ENCODE assay signal across 10 mouse cellular contexts in genomic region chr5:23394366-23395145, GRCm38 (mm10). TPM values are rescaled to one million over a fixed set of nuclear protein-coding genes. Genes with fewer than 3 reads are reported as not detected.
DNase-seq lines count a peak whose midpoint lies in the region; ATAC-seq and TF ChIP-seq lines count a peak whose summit lies in the region.
"Had no signal": no experiment of that assay in that cellular context is flagged by ENCODE, and none has a peak within 500 bp of the region (broad histone marks: within the 10 kb centered on the region; RNA-seq: fewer than 3 reads in every experiment).

No protein-coding gene starts in this region.

- no peak overlapping the region for H3K4me3 ChIP-seq in gastrocnemius, adult 2 months
- H3K4me3 ChIP-seq in bone marrow macrophage, adult 2 months (ENCODE audit: insufficient read depth, low read length): no peak overlapping the region
- no peak overlapping the region for H3K4me3 ChIP-seq in midbrain, embryonic 11.5 days (ENCODE audit: low read depth, low read length)
- H3K4me3 ChIP-seq: liver, embryonic 15.5 days; midbrain, embryonic 15.5 days had no signal

- peaks cover 21% of the 10 kb centered on the region for H3K4me1 ChIP-seq in bone marrow macrophage, adult 2 months (ENCODE audit: control insufficient read depth, insufficient read depth, low read length)
- no peaks in the 10 kb centered on the region for H3K4me1 ChIP-seq in midbrain, embryonic 11.5 days (ENCODE audit: control insufficient read depth, insufficient read depth, low read length)
- H3K4me1 ChIP-seq: liver, embryonic 15.5 days; midbrain, embryonic 15.5 days had no signal

- H3K9me3 ChIP-seq in midbrain, embryonic 11.5 days (ENCODE audit: control insufficient read depth, low read length): no peaks in the 10 kb centered on the region
- H3K9me3 ChIP-seq: liver, embryonic 15.5 days; midbrain, embryonic 15.5 days had no signal

- peak; percentile 69 for DNase-seq in gastrocnemius, adult 2 months
- no peak for DNase-seq in gastrocnemius, postnatal 36 days
- DNase-seq in left cerebral cortex, postnatal 25 days (ENCODE audit: low spot score in 2 of 2): peak; percentile 41 to 89
- DNase-seq in left cerebral cortex, postnatal 4 days: no peak
- DNase-seq in lung, postnatal 10 days: peak; percentile 66
- DNase-seq in midbrain, embryonic 11.5 days (ENCODE audit: low spot score, missing footprints): no peak
- no peak for DNase-seq in layer of hippocampus, adult 8-10 months (ENCODE audit: low spot score in 2 of 2)

- no peak for ATAC-seq in midbrain, embryonic 11.5 days (ENCODE audit: low FRiP score)
- ATAC-seq: midbrain, embryonic 15.5 days had no signal

- WGBS in midbrain, embryonic 11.5 days: 86% methylated on average over 3 of the region's 3 CpGs

- no peak overlapping the region for H3K9ac ChIP-seq in midbrain, embryonic 11.5 days (ENCODE audit: low read length)
- H3K9ac ChIP-seq: liver, embryonic 15.5 days; midbrain, embryonic 15.5 days had no signal

- H3K36me3 ChIP-seq in midbrain, embryonic 11.5 days (ENCODE audit: control insufficient read depth, insufficient read depth, low read length): no peaks in the 10 kb centered on the region
- H3K36me3 ChIP-seq: liver, embryonic 15.5 days; midbrain, embryonic 15.5 days had no signal

- peak overlapping the region; percentile 64 for H3K27ac ChIP-seq in gastrocnemius, adult 2 months
- peak overlapping the region; percentile 11; the same call in 1 of the 2 replicates for H3K27ac ChIP-seq in bone marrow macrophage, adult 2 months (ENCODE audit: insufficient read depth, low read depth, low read length)
- H3K27ac ChIP-seq in midbrain, embryonic 11.5 days (ENCODE audit: low read depth, low read length): no peak overlapping the region
- H3K27ac ChIP-seq: liver, embryonic 15.5 days; midbrain, embryonic 15.5 days had no signal

- no peak for TF ChIP-seq POLR2A in bone marrow macrophage, adult 2 months (IDR thresholded peaks at IDR 0.05; ENCODE audit: borderline replicate concordance, low read depth, low read length)

- no peak overlapping the region for H3K4me2 ChIP-seq in midbrain, embryonic 11.5 days
- H3K4me2 ChIP-seq: liver, embryonic 15.5 days; midbrain, embryonic 15.5 days had no signal

- H3K27me3 ChIP-seq in midbrain, embryonic 11.5 days (ENCODE audit: control insufficient read depth, insufficient read depth, low read length): no peaks in the 10 kb centered on the region
- H3K27me3 ChIP-seq: liver, embryonic 15.5 days; midbrain, embryonic 15.5 days had no signal

- no peak for TF ChIP-seq CTCF in gastrocnemius, adult 2 months (IDR thresholded peaks at IDR 0.05)
- no peak for TF ChIP-seq CTCF in bone marrow macrophage, adult 2 months (IDR thresholded peaks at IDR 0.05; ENCODE audit: low read depth, low read length)

- intact Hi-C loops in gastrocnemius, adult 2 months (cut with DNase I): no loop called here
- intact Hi-C loops in gastrocnemius, postnatal 36 days (cut with DNase I): no loop called here
- intact Hi-C loops in left cerebral cortex, postnatal 25 days (cut with DNase I): no loop called here
- intact Hi-C loops in left cerebral cortex, postnatal 4 days (cut with DNase I): no loop called here

RNA-seq across cellular contexts. Expression of gene Kmt2e, which starts 39.7 kb away (rescaled TPM):
- total RNA-seq in gastrocnemius, adult 2 months (2021): 10 to 100 TPM; 26.4 to 28.4 TPM
- 10 to 100 TPM; 22.2 to 25.6 TPM for total RNA-seq in gastrocnemius, postnatal 36 days (2021)
- total RNA-seq in left cerebral cortex, postnatal 25 days (2021): 10 to 100 TPM; 87.4 to 98.5 TPM
- 100 to 1,000 TPM; 150 to 156 TPM for total RNA-seq in left cerebral cortex, postnatal 4 days (2021)
- polyA plus RNA-seq in bone marrow macrophage, adult 2 months (2012; ENCODE audit: insufficient read depth, insufficient read length, missing spikeins): 60.7 and 70.5 TPM in 2 replicates
- 110 and 115 TPM in 2 replicates for polyA plus RNA-seq in midbrain, embryonic 11.5 days (2014; fragmentation: Nextera tagmentation; extraction: Ambion mirVana)
- total RNA-seq in layer of hippocampus, adult 8-10 months (2022): 100 to 1,000 TPM in 1 of 4 experiments, 10 to 100 TPM in 3; 91.0 to 101 (median 96.8) TPM

Comparison
In these comparisons a context has a peak if more than half of its experiments do, and no peak if none do; other contexts are left out.
1. DNase-seq: peak in gastrocnemius, adult 2 months (single experiment), left cerebral cortex, postnatal 25 days (2 of 2) and lung, postnatal 10 days (single experiment); none in gastrocnemius, postnatal 36 days (0 of 2), left cerebral cortex, postnatal 4 days (single experiment), midbrain, embryonic 11.5 days (single experiment) and layer of hippocampus, adult 8-10 months (0 of 2).